17 mouse cellular contexts compared by ENCODE assay signal in the genomic region with DNA sequence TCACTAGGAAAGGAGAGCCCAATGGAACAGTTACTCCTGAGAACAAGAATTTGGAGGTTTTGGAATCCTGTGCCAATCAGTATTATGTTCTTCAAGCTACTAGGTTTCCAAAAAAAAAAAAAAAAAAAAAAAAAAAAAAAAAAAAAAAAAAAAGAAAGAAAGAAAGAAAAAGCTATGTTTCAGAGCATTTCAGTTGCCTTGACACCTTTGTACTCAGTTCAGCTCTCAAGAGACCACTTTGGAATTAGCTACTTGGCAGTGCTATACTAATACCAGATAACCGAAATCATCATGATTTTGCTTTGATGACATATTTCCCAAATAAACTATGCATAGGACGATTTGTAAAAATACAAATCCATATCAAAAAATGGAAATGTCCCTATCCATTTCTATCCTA.
"Had no signal": no experiment of that assay in that cellular context is flagged by ENCODE, and none has a peak within 500 bp of the region (broad histone marks: within the 10 kb centered on the region; RNA-seq: fewer than 3 reads in every experiment).

No protein-coding gene starts in this region.

- H3K4me3 ChIP-seq: liver, embryonic 15.5 days; lung, embryonic 15.5 days; megakaryocyte, embryonic 14.5 days; midbrain, embryonic 12.5 days; neural tube, embryonic 12.5 days; stomach, embryonic 15.5 days had no signal

- H3K4me2 ChIP-seq: liver, embryonic 15.5 days; lung, embryonic 15.5 days; midbrain, embryonic 12.5 days; neural tube, embryonic 12.5 days; stomach, embryonic 15.5 days had no signal

- H3K27ac ChIP-seq: liver, embryonic 15.5 days; lung, embryonic 15.5 days; macrophage; midbrain, embryonic 12.5 days; neural tube, embryonic 12.5 days; stomach, embryonic 15.5 days; stomach, postnatal 0 days had no signal

- H3K4me1 ChIP-seq: liver, embryonic 15.5 days; lung, embryonic 15.5 days; midbrain, embryonic 12.5 days; neural tube, embryonic 12.5 days; stomach, embryonic 15.5 days had no signal

- H3K36me3 ChIP-seq: liver, embryonic 15.5 days; lung, embryonic 15.5 days; stomach, embryonic 15.5 days had no signal

- H3K9ac ChIP-seq: liver, embryonic 15.5 days; liver, postnatal 0 days; lung, embryonic 15.5 days; midbrain, embryonic 12.5 days; neural tube, embryonic 12.5 days; stomach, embryonic 15.5 days had no signal

- H3K27me3 ChIP-seq: liver, embryonic 15.5 days; lung, embryonic 15.5 days; megakaryocyte, embryonic 14.5 days; midbrain, embryonic 12.5 days; neural tube, embryonic 12.5 days; stomach, embryonic 15.5 days had no signal

- ATAC-seq: liver, postnatal 0 days; lung, postnatal 0 days had no signal

- H3K9me3 ChIP-seq: liver, embryonic 15.5 days; lung, embryonic 15.5 days; midbrain, embryonic 12.5 days; neural tube, embryonic 12.5 days; stomach, embryonic 15.5 days had no signal

- DNase-seq: liver, postnatal 0 days; lung, adult 2 months; lung, postnatal 14 days; lung, postnatal 36 days; midbrain, embryonic 14.5 days; right cerebral cortex, postnatal 14 days; thymus, adult 2 months; thymus, postnatal 36 days had no signal
